Mouse (Mus musculus): ENCODE data around the gene BC049715. TPM values are rescaled to one million over a fixed set of nuclear protein-coding genes. Genes with fewer than 3 reads are reported as not detected.
"Not testable (repeated sequence)": the region's sequence is repeated elsewhere in the genome, so short reads cannot be mapped to it uniquely, and the experiment has no call there.

BC049715 gene
- total and polyA plus RNA-seq, 2 experiments from 2014 or later: 0.04 to 1.4 TPM

- peaks cover 12% of the 10 kb centered on the region; the same call in 1 of the 2 replicates for H3K4me1 ChIP-seq (ENCODE audit: control insufficient read depth, insufficient read depth)
- H3K36me3 ChIP-seq (replicated peaks; ENCODE audit: control insufficient read depth, insufficient read depth, low read length): no peaks in the 10 kb centered on the region
- ATAC-seq (ENCODE audit: insufficient read depth, low read depth): 0 out of 2 replicates have a peak, but pooled peaks have one; percentile 27
- TF ChIP-seq EP300 (IDR thresholded peaks at IDR 0.05; ENCODE audit: low read depth) (no peak), CTCF (IDR thresholded peaks at IDR 0.05; ENCODE audit: low read depth) (no peak)
- H3K9me3 ChIP-seq (replicated peaks; ENCODE audit: control insufficient read depth, low read length): no peaks in the 10 kb centered on the region
- no peak overlapping the region for H3K27ac ChIP-seq (ENCODE audit: low read depth)
- WGBS: 31% methylated on average over 16 of the region's 16 CpGs
- peak overlapping the region; percentile 43 for H3K4me3 ChIP-seq (ENCODE audit: low read depth, low read length)
- peak overlapping the region; percentile 46; the same call in 1 of the 2 replicates for H3K9ac ChIP-seq (replicated peaks; ENCODE audit: low read depth, low read length)
- H3K27me3 ChIP-seq (ENCODE audit: control insufficient read depth, insufficient read depth, low read length): no peaks in the 10 kb centered on the region
- no peak for DNase-seq (ENCODE audit: low spot score)
- H3K4me2 ChIP-seq (ENCODE audit: low read depth, low read length): peak overlapping the region; percentile 78
Measured at GRCm38 (mm10) chr6:136792884-136793758, 34.3 kb upstream of the BC049715 start.

DNA sequence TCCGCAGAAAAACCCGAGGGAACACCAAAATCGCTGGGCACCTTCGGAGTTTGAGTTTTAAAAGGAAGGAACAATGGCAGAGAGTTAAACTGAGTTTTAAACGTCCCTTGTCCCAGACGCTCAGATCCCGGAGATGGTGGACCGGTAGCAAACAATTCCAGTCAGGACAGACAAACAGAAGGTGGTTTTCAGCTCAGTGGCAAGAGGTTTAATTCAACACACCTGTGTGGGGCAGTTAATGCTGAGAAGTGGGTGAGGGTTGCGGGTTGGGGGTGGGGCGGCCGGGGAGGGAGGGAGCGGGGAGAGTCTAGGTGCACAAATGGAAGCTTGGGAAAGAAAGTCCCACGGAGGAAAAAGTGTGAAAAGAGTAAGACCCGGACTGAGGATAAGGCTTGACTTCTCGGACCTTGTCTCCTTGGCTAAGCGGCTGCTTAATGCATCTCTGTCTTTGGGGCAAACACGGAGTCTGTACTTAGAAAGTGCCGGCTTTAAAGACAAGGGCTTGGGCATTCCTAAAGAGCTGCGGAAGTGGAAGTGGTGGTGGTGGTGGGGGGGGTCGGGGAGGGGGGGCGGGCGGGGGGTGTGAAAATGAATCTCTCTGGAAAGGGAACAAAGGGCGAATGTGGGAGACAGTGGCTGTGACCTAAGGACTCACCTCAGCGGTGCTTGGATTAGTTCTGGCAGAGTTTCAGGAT lies 33.4 kb upstream of the BC049715 start:
- no peaks in the 10 kb centered on the region for H3K27me3 ChIP-seq (ENCODE audit: control insufficient read depth, insufficient read depth, low read length)
- DNase-seq (ENCODE audit: low spot score) (no peak), ATAC-seq (ENCODE audit: insufficient read depth, low read depth) (peak; percentile 33)
- peaks cover 12% of the 10 kb centered on the region; the same call in 1 of the 2 replicates for H3K4me1 ChIP-seq (ENCODE audit: control insufficient read depth, insufficient read depth)
- peak overlapping the region; percentile 78 for H3K4me2 ChIP-seq (ENCODE audit: low read depth, low read length)
- no peaks in the 10 kb centered on the region for H3K36me3 ChIP-seq (replicated peaks; ENCODE audit: control insufficient read depth, insufficient read depth, low read length)
- no peaks in the 10 kb centered on the region for H3K9me3 ChIP-seq (replicated peaks; ENCODE audit: control insufficient read depth, low read length)
- H3K9ac ChIP-seq (replicated peaks; ENCODE audit: low read depth, low read length): peak overlapping the region; percentile 46; the same call in 1 of the 2 replicates
- H3K4me3 ChIP-seq (ENCODE audit: low read depth, low read length): peak overlapping the region; percentile 43
- WGBS: under 1% methylated on average over 24 of the region's 24 CpGs
- no peak overlapping the region for H3K27ac ChIP-seq (ENCODE audit: low read depth)
- TF ChIP-seq EP300 (IDR thresholded peaks at IDR 0.05; ENCODE audit: low read depth): no peak
- TF ChIP-seq CTCF (IDR thresholded peaks at IDR 0.05; ENCODE audit: low read depth): no peak

- Histone ChIP-seq H3K9ac (replicated peaks; ENCODE audit: low read depth, low read length) (no peak overlapping the region), H3K4me3 (ENCODE audit: low read depth, low read length) (no peak overlapping the region), H3K4me2 (ENCODE audit: low read depth, low read length) (no peak overlapping the region), H3K4me1 (ENCODE audit: control insufficient read depth, insufficient read depth) (peaks cover 12% of the 10 kb centered on the region; the same call in 1 of the 2 replicates), H3K27me3 (ENCODE audit: control insufficient read depth, insufficient read depth, low read length) (no peaks in the 10 kb centered on the region), H3K27ac (ENCODE audit: low read depth) (no peak overlapping the region), H3K36me3 (replicated peaks; ENCODE audit: control insufficient read depth, insufficient read depth, low read length) (no peaks in the 10 kb centered on the region), H3K9me3 (replicated peaks; ENCODE audit: control insufficient read depth, low read length) (no peaks in the 10 kb centered on the region)
- WGBS: 71% methylated on average over 1 of the region's 1 CpGs
- no peak for ATAC-seq (ENCODE audit: insufficient read depth, low read depth)
- no peak for DNase-seq (ENCODE audit: low spot score)
- TF ChIP-seq CTCF (IDR thresholded peaks at IDR 0.05; ENCODE audit: low read depth) (no peak), EP300 (IDR thresholded peaks at IDR 0.05; ENCODE audit: low read depth) (no peak)
Measured at GRCm38 (mm10) chr6:136795110-136795509, 32.3 kb upstream of the BC049715 start.

DNA sequence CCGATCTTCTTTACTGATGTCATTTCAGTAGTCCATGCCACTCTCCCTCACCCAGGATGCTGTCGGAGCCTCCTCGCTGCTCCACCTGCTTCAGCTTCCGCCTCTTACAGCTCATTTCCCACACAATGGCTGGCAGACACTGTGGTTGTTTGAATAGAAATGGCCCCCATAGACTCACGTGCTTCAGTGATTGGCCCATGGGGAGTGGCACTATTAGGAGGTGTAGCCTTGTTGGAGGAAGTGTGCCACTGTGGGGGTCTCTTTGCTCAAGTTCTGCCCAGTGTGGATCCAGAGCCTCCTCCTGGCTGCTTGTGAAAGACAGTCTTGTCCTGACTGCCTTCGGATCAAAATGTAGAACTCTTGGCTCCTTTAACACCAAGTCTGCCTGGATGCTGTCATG lies 31.6 kb upstream of the BC049715 start:
- no peak for DNase-seq (ENCODE audit: low spot score)
- Histone ChIP-seq H3K4me2 (ENCODE audit: low read depth, low read length) (no peak overlapping the region), H3K27me3 (ENCODE audit: control insufficient read depth, insufficient read depth, low read length) (no peaks in the 10 kb centered on the region), H3K36me3 (replicated peaks; ENCODE audit: control insufficient read depth, insufficient read depth, low read length) (no peaks in the 10 kb centered on the region), H3K27ac (ENCODE audit: low read depth) (no peak overlapping the region), H3K4me3 (ENCODE audit: low read depth, low read length) (no peak overlapping the region), H3K4me1 (ENCODE audit: control insufficient read depth, insufficient read depth) (peaks cover 12% of the 10 kb centered on the region; the same call in 1 of the 2 replicates), H3K9me3 (replicated peaks; ENCODE audit: control insufficient read depth, low read length) (no peaks in the 10 kb centered on the region), H3K9ac (replicated peaks; ENCODE audit: low read depth, low read length) (no peak overlapping the region)
- ATAC-seq (ENCODE audit: insufficient read depth, low read depth): no peak
- TF ChIP-seq EP300 (IDR thresholded peaks at IDR 0.05; ENCODE audit: low read depth): no peak
- no peak for TF ChIP-seq CTCF (IDR thresholded peaks at IDR 0.05; ENCODE audit: low read depth)
- 64% methylated on average over 6 of the region's 6 CpGs for WGBS

- not testable (repeated sequence) for ATAC-seq (ENCODE audit: insufficient read depth, low read depth); H3K9me3 ChIP-seq (replicated peaks; ENCODE audit: control insufficient read depth, low read length); H3K36me3 ChIP-seq (replicated peaks; ENCODE audit: control insufficient read depth, insufficient read depth, low read length); H3K27me3 ChIP-seq (ENCODE audit: control insufficient read depth, insufficient read depth, low read length); H3K27ac ChIP-seq (ENCODE audit: low read depth); H3K9ac ChIP-seq (replicated peaks; ENCODE audit: low read depth, low read length); DNase-seq (ENCODE audit: low spot score); H3K4me2 ChIP-seq (ENCODE audit: low read depth, low read length); H3K4me3 ChIP-seq (ENCODE audit: low read depth, low read length)
- H3K4me1 ChIP-seq (ENCODE audit: control insufficient read depth, insufficient read depth): peaks cover 11% of the 10 kb centered on the region; the same call in 1 of the 2 replicates
- WGBS: 76% methylated on average over 3 of the region's 3 CpGs
Measured at GRCm38 (mm10) chr6:136797874-136798693, 29.3 kb upstream of the BC049715 start.
